Comparison of ENCODE assay signal across 22 mouse cellular contexts in genomic region chr5:67572552-67573155, GRCm38 (mm10). TPM values are rescaled to one million over a fixed set of nuclear protein-coding genes. Genes with fewer than 3 reads are reported as not detected.
A peak's percentile ranks its signal among the peaks of the same experiment; 100 is the strongest.
DNase-seq lines count a peak whose midpoint lies in the region; ATAC-seq and TF ChIP-seq lines count a peak whose summit lies in the region.
"Had no signal": no experiment of that assay in that cellular context is flagged by ENCODE, and none has a peak within 500 bp of the region (broad histone marks: within the 10 kb centered on the region; RNA-seq: fewer than 3 reads in every experiment).

No protein-coding gene starts in this region.

- H3K36me3 ChIP-seq in liver, adult 2 months (ENCODE audit: control insufficient read depth, insufficient read depth, low read length) = no peaks in the 10 kb centered on the region
- H3K36me3 ChIP-seq in liver, embryonic 11.5 days (ENCODE audit: control insufficient read depth, insufficient read depth, low read length) = no peaks in the 10 kb centered on the region
- no peaks in the 10 kb centered on the region for H3K36me3 ChIP-seq in stomach, embryonic 15.5 days
- H3K36me3 ChIP-seq: embryonic facial prominence, embryonic 10.5 days; G1E; heart, embryonic 10.5 days; hindbrain, embryonic 12.5 days; midbrain, embryonic 15.5 days had no signal

- H3K4me2 ChIP-seq in liver, embryonic 11.5 days = no peak overlapping the region
- no peak overlapping the region for H3K4me2 ChIP-seq in stomach, embryonic 15.5 days
- H3K4me2 ChIP-seq: hindbrain, embryonic 12.5 days; midbrain, embryonic 15.5 days had no signal

- H3K4me3 ChIP-seq in liver, adult 2 months (ENCODE audit: insufficient read depth, low read depth, low read length) = no peak overlapping the region
- H3K4me3 ChIP-seq in liver, embryonic 11.5 days (ENCODE audit: low read depth, low read length) = no peak overlapping the region
- no peak overlapping the region for H3K4me3 ChIP-seq in stomach, embryonic 15.5 days (replicated peaks)
- H3K4me3 ChIP-seq: embryonic facial prominence, embryonic 10.5 days; heart, embryonic 10.5 days; hindbrain, embryonic 12.5 days; layer of hippocampus, adult 2 months; midbrain, embryonic 15.5 days; myocyte had no signal

- no peak for TF ChIP-seq CTCF in liver, adult 2 months (IDR thresholded peaks at IDR 0.05; ENCODE audit: low read depth, low read length)

- H3K4me1 ChIP-seq in liver, adult 2 months (ENCODE audit: control insufficient read depth, insufficient read depth, low read length) = no peaks in the 10 kb centered on the region
- no peaks in the 10 kb centered on the region for H3K4me1 ChIP-seq in liver, embryonic 11.5 days (replicated peaks; ENCODE audit: control insufficient read depth, insufficient read depth, low read length)
- H3K4me1 ChIP-seq in stomach, embryonic 15.5 days = no peaks in the 10 kb centered on the region
- H3K4me1 ChIP-seq: embryonic facial prominence, embryonic 10.5 days; heart, embryonic 10.5 days; hindbrain, embryonic 12.5 days; midbrain, embryonic 15.5 days had no signal

- no peaks in the 10 kb centered on the region for H3K9me3 ChIP-seq in liver, embryonic 11.5 days (ENCODE audit: control insufficient read depth, low read length)
- H3K9me3 ChIP-seq in stomach, embryonic 15.5 days = no peaks in the 10 kb centered on the region
- H3K9me3 ChIP-seq: embryonic facial prominence, embryonic 10.5 days; G1E; heart, embryonic 10.5 days; hindbrain, embryonic 12.5 days; midbrain, embryonic 15.5 days had no signal

- WGBS in liver, adult 2 months = 65% methylated on average over 6 of the region's 6 CpGs
- WGBS in liver, embryonic 11.5 days = 43% methylated on average over 6 of the region's 6 CpGs
- 27% methylated on average over 6 of the region's 6 CpGs for WGBS in stomach, embryonic 15.5 days

- ATAC-seq in liver, embryonic 11.5 days (replicated peaks; ENCODE audit: low FRiP score) = no peak
- peak; percentile 56; the same call in 1 of the 2 replicates for ATAC-seq in stomach, embryonic 15.5 days (ENCODE audit: insufficient read depth, low FRiP score, low read depth)
- ATAC-seq: activated CD4-positive, CD25-positive, alpha-beta regulatory T cell, adult 4 months; midbrain, embryonic 15.5 days had no signal

- no peaks in the 10 kb centered on the region for H3K27me3 ChIP-seq in liver, adult 2 months (ENCODE audit: control insufficient read depth, insufficient read depth, low read length)
- H3K27me3 ChIP-seq in liver, embryonic 11.5 days (replicated peaks; ENCODE audit: control insufficient read depth, insufficient read depth, low read length) = no peaks in the 10 kb centered on the region
- H3K27me3 ChIP-seq in stomach, embryonic 15.5 days (replicated peaks) = no peaks in the 10 kb centered on the region
- H3K27me3 ChIP-seq: hindbrain, embryonic 12.5 days; midbrain, embryonic 15.5 days had no signal

- DNase-seq in embryo, embryonic 11 days = peak; percentile 13
- DNase-seq in embryo, embryonic 9.5 days (ENCODE audit: extremely low spot score) = no peak
- peak; percentile 25 for DNase-seq in liver, adult 2 months (ENCODE audit: extremely low read depth, low read depth, low spot score)
- no peak for DNase-seq in liver, embryonic 11.5 days (ENCODE audit: low spot score)
- peak; percentile 42 for DNase-seq in kidney, postnatal 10 days
- no peak for DNase-seq in urinary bladder, adult 2 months (ENCODE audit: low spot score)
- DNase-seq: adrenal gland, postnatal 10 days; cerebellum, adult 11 months; cerebellum, postnatal 14 days; layer of hippocampus, postnatal 36 days; right cerebral cortex, postnatal 14 days; thymus, postnatal 14 days had no signal

- H3K79me2 ChIP-seq in liver, adult 2 months (ENCODE audit: control insufficient read depth, insufficient read depth, low read length) = no peaks in the 10 kb centered on the region

- H3K27ac ChIP-seq in liver, adult 2 months (replicated peaks; ENCODE audit: insufficient read depth, low read depth, low read length) = no peak overlapping the region
- no peak overlapping the region for H3K27ac ChIP-seq in liver, embryonic 11.5 days (ENCODE audit: low read depth, low read length)
- H3K27ac ChIP-seq in stomach, embryonic 15.5 days = no peak overlapping the region
- H3K27ac ChIP-seq: embryonic facial prominence, embryonic 10.5 days; heart, embryonic 10.5 days; hindbrain, embryonic 12.5 days; layer of hippocampus, adult 2 months; midbrain, embryonic 15.5 days had no signal

- no peak overlapping the region for H3K9ac ChIP-seq in liver, adult 2 months (ENCODE audit: low read depth, low read length)
- no peak overlapping the region for H3K9ac ChIP-seq in liver, embryonic 11.5 days (ENCODE audit: low read depth, low read length)
- no peak overlapping the region for H3K9ac ChIP-seq in stomach, embryonic 15.5 days
- H3K9ac ChIP-seq: hindbrain, embryonic 12.5 days; midbrain, embryonic 15.5 days had no signal

- no peak for TF ChIP-seq POLR2A in liver, adult 2 months (IDR thresholded peaks at IDR 0.05; ENCODE audit: extremely low read depth, insufficient read depth, low read length)

RNA-seq across cellular contexts. Expression of gene Shisa3, which starts 35.0 kb away (rescaled TPM):
- under 0.01 and 0.20 TPM in 2 replicates for total RNA-seq in liver, adult 2 months (2014; rRNA removed)
- 0.11 and 0.20 TPM in 2 replicates for polyA plus RNA-seq in liver, adult 2 months (2012; rRNA removed)
- polyA plus RNA-seq in liver, embryonic 11.5 days (2014; fragmentation: Nextera tagmentation; extraction: Ambion mirVana) = 20.8 and 22.1 TPM in 2 replicates
- polyA plus RNA-seq in stomach, embryonic 15.5 days (2015; fragmentation: Nextera tagmentation; extraction: Ambion mirVana) = 25.1 and 27.3 TPM in 2 replicates
- 0.37 and 0.78 TPM in 2 replicates for polyA plus RNA-seq in urinary bladder, adult 2 months (2012; rRNA removed)
- total RNA-seq: megakaryocyte-erythroid progenitor cell, adult 5-6 weeks had no signal
- polyA plus RNA-seq: G1E, myocyte had no signal

Comparison
In these comparisons a context has a peak if more than half of its experiments do, and no peak if none do; other contexts are left out.
1. DNase-seq: peak in embryo, embryonic 11 days (single experiment), liver, adult 2 months (single experiment) and kidney, postnatal 10 days (single experiment); none in embryo, embryonic 9.5 days (single experiment), liver, embryonic 11.5 days (single experiment) and urinary bladder, adult 2 months (single experiment).
2. RNA of gene Shisa3, which starts 35.0 kb away (polyA plus RNA-seq): 25.1 to 27.3 TPM in stomach, embryonic 15.5 days and 20.8 to 22.1 TPM in liver, embryonic 11.5 days; 0.37 to 0.78 TPM in urinary bladder, adult 2 months and 0.11 to 0.20 TPM in liver, adult 2 months; every median in the first group is over 10 times any median in the second.